In the genomic region with DNA sequence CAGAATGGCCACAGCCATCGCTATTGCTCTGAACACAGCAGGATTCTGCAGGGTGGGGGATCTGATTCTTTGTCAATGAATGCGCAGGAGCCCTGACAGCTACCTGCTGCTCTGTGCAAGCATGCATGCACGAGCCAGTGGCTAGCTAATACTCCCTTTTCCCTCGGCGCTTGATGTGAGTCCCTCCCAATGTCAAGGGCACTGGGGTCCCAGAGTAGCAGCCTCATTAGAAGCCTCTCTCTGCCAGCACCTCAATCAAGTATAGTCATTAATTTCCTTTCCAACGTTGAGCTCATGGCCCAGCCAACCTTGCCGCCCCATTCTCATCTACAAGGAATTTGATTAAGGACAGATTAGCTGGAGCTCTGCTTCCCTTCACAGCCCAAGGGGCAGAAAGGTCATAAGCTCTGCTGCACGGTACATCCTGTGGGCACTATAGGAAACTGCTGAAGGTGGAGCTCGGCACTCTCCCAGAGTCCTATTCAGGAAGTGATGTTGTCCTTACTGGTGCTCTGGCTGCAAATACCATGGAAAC, we compare ENCODE assay signal across 11 mouse cellular contexts.
DNase-seq lines count a peak whose midpoint lies in the region; ATAC-seq and TF ChIP-seq lines count a peak whose summit lies in the region.
"Had no signal": no experiment of that assay in that cellular context is flagged by ENCODE, and none has a peak within 500 bp of the region (broad histone marks: within the 10 kb centered on the region; RNA-seq: fewer than 3 reads in every experiment).

No protein-coding gene starts in this region.

- no peak overlapping the region for H3K27ac ChIP-seq in embryonic facial prominence, embryonic 14.5 days (replicated peaks; ENCODE audit: low read depth, low read length)
- H3K27ac ChIP-seq in lung, embryonic 16.5 days (ENCODE audit: low read length) = peak overlapping the region; percentile 56; the same call in 1 of the 2 replicates
- no peak overlapping the region for H3K27ac ChIP-seq in forebrain, embryonic 15.5 days (replicated peaks)
- H3K27ac ChIP-seq in midbrain, postnatal 0 days (ENCODE audit: low read depth, low read length) = no peak overlapping the region

- 55% methylated on average over 9 of the region's 9 CpGs for WGBS in embryonic facial prominence, embryonic 14.5 days
- WGBS in lung, embryonic 16.5 days = 50% methylated on average over 9 of the region's 9 CpGs
- WGBS in forebrain, embryonic 15.5 days = 26% methylated on average over 9 of the region's 9 CpGs
- 24% methylated on average over 9 of the region's 9 CpGs for WGBS in midbrain, postnatal 0 days

- peak; percentile 33; the same call in 1 of the 2 replicates for ATAC-seq in embryonic facial prominence, embryonic 14.5 days (ENCODE audit: low read depth)
- peak; percentile 75 for ATAC-seq in lung, embryonic 16.5 days (ENCODE audit: low read depth)
- no peak for ATAC-seq in forebrain, embryonic 15.5 days (replicated peaks)
- no peak for ATAC-seq in midbrain, postnatal 0 days (ENCODE audit: low FRiP score)

- no peaks in the 10 kb centered on the region for H3K36me3 ChIP-seq in embryonic facial prominence, embryonic 14.5 days (ENCODE audit: control insufficient read depth, insufficient read depth, low read length)
- no peaks in the 10 kb centered on the region for H3K36me3 ChIP-seq in lung, embryonic 16.5 days (ENCODE audit: control insufficient read depth, insufficient read depth, low read length)
- no peaks in the 10 kb centered on the region for H3K36me3 ChIP-seq in forebrain, embryonic 15.5 days
- H3K36me3 ChIP-seq in midbrain, postnatal 0 days (ENCODE audit: insufficient read depth, low read length) = no peaks in the 10 kb centered on the region
- H3K36me3 ChIP-seq: hindbrain, embryonic 13.5 days had no signal

- H3K27me3 ChIP-seq in embryonic facial prominence, embryonic 14.5 days (replicated peaks; ENCODE audit: control insufficient read depth, insufficient read depth, low read length) = no peaks in the 10 kb centered on the region
- H3K27me3 ChIP-seq in lung, embryonic 16.5 days (ENCODE audit: control insufficient read depth, insufficient read depth, low read depth, low read length) = no peaks in the 10 kb centered on the region
- no peaks in the 10 kb centered on the region for H3K27me3 ChIP-seq in forebrain, embryonic 15.5 days
- no peaks in the 10 kb centered on the region for H3K27me3 ChIP-seq in midbrain, postnatal 0 days (ENCODE audit: insufficient read depth, low read length)
- H3K27me3 ChIP-seq: hindbrain, embryonic 13.5 days had no signal

- H3K4me1 ChIP-seq in embryonic facial prominence, embryonic 14.5 days (ENCODE audit: control insufficient read depth, insufficient read depth, low read length) = peaks cover 10% of the 10 kb centered on the region
- H3K4me1 ChIP-seq in lung, embryonic 16.5 days (replicated peaks; ENCODE audit: control insufficient read depth, insufficient read depth, low read length) = peaks cover 4% of the 10 kb centered on the region; the same call in 1 of the 2 replicates
- no peaks in the 10 kb centered on the region for H3K4me1 ChIP-seq in forebrain, embryonic 15.5 days
- H3K4me1 ChIP-seq in midbrain, postnatal 0 days (ENCODE audit: insufficient read depth, low read length) = no peaks in the 10 kb centered on the region

- H3K4me2 ChIP-seq in embryonic facial prominence, embryonic 14.5 days (ENCODE audit: low read depth, low read length) = no peak overlapping the region
- no peak overlapping the region for H3K4me2 ChIP-seq in lung, embryonic 16.5 days (ENCODE audit: low read depth, low read length)
- H3K4me2 ChIP-seq in forebrain, embryonic 15.5 days (replicated peaks) = no peak overlapping the region
- no peak overlapping the region for H3K4me2 ChIP-seq in midbrain, postnatal 0 days (ENCODE audit: low read depth, low read length, poor library complexity, severe bottlenecking)
- H3K4me2 ChIP-seq: hindbrain, embryonic 13.5 days had no signal

- no peak overlapping the region for H3K4me3 ChIP-seq in embryonic facial prominence, embryonic 14.5 days (ENCODE audit: low read depth, low read length)
- no peak overlapping the region for H3K4me3 ChIP-seq in lung, embryonic 16.5 days (ENCODE audit: low read length)
- H3K4me3 ChIP-seq in forebrain, embryonic 15.5 days = no peak overlapping the region
- no peak overlapping the region for H3K4me3 ChIP-seq in midbrain, postnatal 0 days (ENCODE audit: low read depth, low read length)
- H3K4me3 ChIP-seq: erythroblast, embryonic 14.5 days; hindbrain, embryonic 13.5 days had no signal

- TF ChIP-seq CTCF in midbrain, postnatal 0 days (IDR thresholded peaks at IDR 0.05) = no peak

- DNase-seq in adrenal gland, postnatal 14 days = peak; percentile 17
- no peak for DNase-seq in adrenal gland, postnatal 25 days
- DNase-seq in embryonic facial prominence, embryonic 14.5 days (ENCODE audit: low spot score) = no peak
- peak; percentile 22 for DNase-seq in heart, postnatal 4 days
- DNase-seq in B cell, adult 2 months = no peak
- no peak for DNase-seq in midbrain, postnatal 0 days (ENCODE audit: low spot score)
- DNase-seq: cerebellum, adult 11 months had no signal

- H3K9ac ChIP-seq in embryonic facial prominence, embryonic 14.5 days (ENCODE audit: low read depth, low read length) = no peak overlapping the region
- no peak overlapping the region for H3K9ac ChIP-seq in lung, embryonic 16.5 days (ENCODE audit: low read length)
- H3K9ac ChIP-seq in forebrain, embryonic 15.5 days (replicated peaks) = no peak overlapping the region
- no peak overlapping the region for H3K9ac ChIP-seq in midbrain, postnatal 0 days (replicated peaks; ENCODE audit: low read length, poor library complexity, severe bottlenecking)
- H3K9ac ChIP-seq: hindbrain, embryonic 13.5 days had no signal

- H3K9me3 ChIP-seq in embryonic facial prominence, embryonic 14.5 days (ENCODE audit: control insufficient read depth, low read length) = peaks cover 3% of the 10 kb centered on the region; the same call in 1 of the 2 replicates
- H3K9me3 ChIP-seq in lung, embryonic 16.5 days (ENCODE audit: control insufficient read depth, low read length) = 0 out of 2 replicates have a peak, but pooled peaks cover 3% of the 10 kb centered on the region
- no peaks in the 10 kb centered on the region for H3K9me3 ChIP-seq in forebrain, embryonic 15.5 days
- no peaks in the 10 kb centered on the region for H3K9me3 ChIP-seq in midbrain, postnatal 0 days (ENCODE audit: low read length)
- H3K9me3 ChIP-seq: hindbrain, embryonic 13.5 days had no signal

Comparison
In these comparisons a context has a peak if more than half of its experiments do, and no peak if none do; other contexts are left out.
1. DNase-seq: peak in adrenal gland, postnatal 14 days (single experiment) and heart, postnatal 4 days (single experiment); none in adrenal gland, postnatal 25 days (single experiment), embryonic facial prominence, embryonic 14.5 days (single experiment), B cell, adult 2 months (0 of 2) and midbrain, postnatal 0 days (single experiment).
2. ATAC-seq: peak in embryonic facial prominence, embryonic 14.5 days (single experiment) and lung, embryonic 16.5 days (single experiment); none in forebrain, embryonic 15.5 days (single experiment) and midbrain, postnatal 0 days (single experiment).